ENCODE assay signal across 9 mouse cellular contexts in the genomic region with DNA sequence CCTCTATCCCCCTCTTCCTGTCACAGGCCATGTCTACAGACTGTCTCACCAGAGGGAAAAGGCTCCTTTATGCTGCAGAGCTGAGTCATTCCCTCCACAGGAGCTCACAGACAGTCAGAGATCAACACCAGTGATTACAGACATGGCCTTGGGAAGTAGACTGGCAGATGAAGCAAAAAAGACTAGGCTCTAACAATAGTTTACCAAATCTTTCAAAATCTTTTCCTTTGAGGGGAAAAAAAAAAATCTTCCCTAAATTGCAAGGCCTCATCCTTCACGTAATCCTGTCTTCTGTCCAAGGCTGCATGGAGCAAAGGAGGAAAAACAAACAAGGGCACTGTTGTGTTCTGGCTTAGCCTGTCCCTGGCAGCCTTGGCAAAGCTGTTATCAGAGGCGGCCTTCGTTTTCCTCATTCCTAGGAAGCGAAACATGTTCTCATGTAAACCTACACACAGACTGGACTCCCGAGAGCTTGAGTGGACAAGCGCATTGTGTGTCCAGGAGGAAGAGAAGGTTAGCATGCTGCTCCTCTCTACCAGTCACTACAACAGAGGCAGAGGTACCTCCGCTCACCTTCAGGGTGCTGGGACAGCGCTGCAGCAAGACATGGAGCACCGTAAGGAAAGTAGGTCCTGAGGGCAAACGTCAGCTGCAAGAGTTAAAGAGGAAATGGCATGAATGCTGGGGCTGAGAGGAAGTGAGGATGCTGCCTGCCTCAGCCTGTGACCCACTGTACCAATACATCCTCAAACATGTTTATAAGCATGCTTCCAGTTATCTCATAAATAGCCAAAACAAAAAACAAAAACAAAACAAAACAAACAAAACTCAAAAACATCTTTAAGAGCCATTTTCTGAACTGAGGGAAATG.
DNase-seq lines count a peak whose midpoint lies in the region; ATAC-seq and TF ChIP-seq lines count a peak whose summit lies in the region.
"Had no signal": no experiment of that assay in that cellular context is flagged by ENCODE, and none has a peak within 500 bp of the region (broad histone marks: within the 10 kb centered on the region; RNA-seq: fewer than 3 reads in every experiment).

No protein-coding gene starts in this region.

- 77% methylated on average over 10 of the region's 10 CpGs for WGBS in cerebellum, adult 2 months
- WGBS in neural tube, embryonic 11.5 days = 85% methylated on average over 10 of the region's 10 CpGs
- 85% methylated on average over 10 of the region's 10 CpGs for WGBS in neural tube, embryonic 15.5 days
- WGBS in hindbrain, embryonic 16.5 days = 82% methylated on average over 10 of the region's 10 CpGs
- WGBS in stomach, embryonic 14.5 days = 66% methylated on average over 10 of the region's 10 CpGs

- H3K27me3 ChIP-seq in cerebellum, adult 2 months (ENCODE audit: control insufficient read depth, insufficient read depth, low read length) = no peaks in the 10 kb centered on the region
- H3K27me3 ChIP-seq in neural tube, embryonic 11.5 days (ENCODE audit: control insufficient read depth, insufficient read depth, low read length) = no peaks in the 10 kb centered on the region
- no peaks in the 10 kb centered on the region for H3K27me3 ChIP-seq in neural tube, embryonic 15.5 days (replicated peaks)
- no peaks in the 10 kb centered on the region for H3K27me3 ChIP-seq in hindbrain, embryonic 16.5 days (replicated peaks; ENCODE audit: control insufficient read depth, insufficient read depth, low read length)
- H3K27me3 ChIP-seq in stomach, embryonic 14.5 days (ENCODE audit: control insufficient read depth, insufficient read depth, low read length) = no peaks in the 10 kb centered on the region

- H3K9me3 ChIP-seq in neural tube, embryonic 11.5 days (ENCODE audit: control insufficient read depth, low read length) = no peaks in the 10 kb centered on the region
- H3K9me3 ChIP-seq in neural tube, embryonic 15.5 days (replicated peaks) = no peaks in the 10 kb centered on the region
- no peaks in the 10 kb centered on the region for H3K9me3 ChIP-seq in hindbrain, embryonic 16.5 days (ENCODE audit: control insufficient read depth, low read length)
- H3K9me3 ChIP-seq in stomach, embryonic 14.5 days (ENCODE audit: control insufficient read depth, low read depth, low read length) = no peaks in the 10 kb centered on the region

- no peaks in the 10 kb centered on the region for H3K4me1 ChIP-seq in cerebellum, adult 2 months (ENCODE audit: control insufficient read depth, insufficient read depth, low read length)
- peaks cover 12% of the 10 kb centered on the region; the same call in 1 of the 2 replicates for H3K4me1 ChIP-seq in neural tube, embryonic 11.5 days (ENCODE audit: control insufficient read depth, insufficient read depth, low read length)
- H3K4me1 ChIP-seq in neural tube, embryonic 15.5 days = peaks cover 17% of the 10 kb centered on the region; the same call in 1 of the 2 replicates
- peaks cover 4% of the 10 kb centered on the region for H3K4me1 ChIP-seq in hindbrain, embryonic 16.5 days (ENCODE audit: control insufficient read depth, insufficient read depth, low read depth, low read length)
- peaks cover 5% of the 10 kb centered on the region; the same call in 1 of the 2 replicates for H3K4me1 ChIP-seq in stomach, embryonic 14.5 days (ENCODE audit: control insufficient read depth, insufficient read depth, low read length)

- H3K4me2 ChIP-seq in neural tube, embryonic 11.5 days (ENCODE audit: low read depth) = no peak overlapping the region
- no peak overlapping the region for H3K4me2 ChIP-seq in neural tube, embryonic 15.5 days
- H3K4me2 ChIP-seq in hindbrain, embryonic 16.5 days (ENCODE audit: low read length) = no peak overlapping the region
- no peak overlapping the region for H3K4me2 ChIP-seq in stomach, embryonic 14.5 days (replicated peaks; ENCODE audit: low read depth, low read length)

- no peak overlapping the region for H3K4me3 ChIP-seq in cerebellum, adult 2 months (replicated peaks; ENCODE audit: insufficient read depth, low read depth, low read length)
- H3K4me3 ChIP-seq in neural tube, embryonic 11.5 days (ENCODE audit: low read depth, low read length) = no peak overlapping the region
- H3K4me3 ChIP-seq in neural tube, embryonic 15.5 days (replicated peaks) = no peak overlapping the region
- H3K4me3 ChIP-seq in hindbrain, embryonic 16.5 days (ENCODE audit: low read length) = no peak overlapping the region
- H3K4me3 ChIP-seq in stomach, embryonic 14.5 days (ENCODE audit: low read depth, low read length) = no peak overlapping the region

- DNase-seq in cerebellum, adult 2 months = no peak
- DNase-seq in cerebellum, postnatal 36 days = no peak
- DNase-seq in neural tube, embryonic 11.5 days (ENCODE audit: low spot score) = no peak
- no peak for DNase-seq in urinary bladder, adult 18-20 months (ENCODE audit: low spot score in 2 of 2)
- DNase-seq in layer of hippocampus, adult 11-12 months (ENCODE audit: low spot score) = no peak
- DNase-seq: right cerebral cortex, postnatal 14 days had no signal

- peaks cover 2% of the 10 kb centered on the region; the same call in 1 of the 2 replicates for H3K36me3 ChIP-seq in neural tube, embryonic 11.5 days (ENCODE audit: control insufficient read depth, insufficient read depth, low read length)
- no peaks in the 10 kb centered on the region for H3K36me3 ChIP-seq in neural tube, embryonic 15.5 days
- H3K36me3 ChIP-seq in hindbrain, embryonic 16.5 days (ENCODE audit: control insufficient read depth, insufficient read depth, low read length) = no peaks in the 10 kb centered on the region
- H3K36me3 ChIP-seq in stomach, embryonic 14.5 days (ENCODE audit: control insufficient read depth, insufficient read depth, low read length) = no peaks in the 10 kb centered on the region

- no peak for TF ChIP-seq POLR2A in cerebellum, adult 2 months (IDR thresholded peaks at IDR 0.05; ENCODE audit: borderline replicate concordance, insufficient read depth, low read length)

- H3K9ac ChIP-seq in neural tube, embryonic 11.5 days (ENCODE audit: low read length) = no peak overlapping the region
- H3K9ac ChIP-seq in neural tube, embryonic 15.5 days (replicated peaks) = no peak overlapping the region
- H3K9ac ChIP-seq in hindbrain, embryonic 16.5 days (ENCODE audit: low read depth, low read length) = no peak overlapping the region
- no peak overlapping the region for H3K9ac ChIP-seq in stomach, embryonic 14.5 days (replicated peaks; ENCODE audit: low read depth, low read length)

- H3K27ac ChIP-seq in cerebellum, adult 2 months (ENCODE audit: insufficient read depth, low read length) = peak overlapping the region; percentile 34; the same call in 1 of the 2 replicates
- H3K27ac ChIP-seq in neural tube, embryonic 11.5 days (ENCODE audit: low read depth, low read length) = 0 out of 2 replicates have a peak overlapping the region, but pooled peaks have one; percentile 35
- no peak overlapping the region for H3K27ac ChIP-seq in neural tube, embryonic 15.5 days (replicated peaks)
- H3K27ac ChIP-seq in hindbrain, embryonic 16.5 days (ENCODE audit: low read depth, low read length) = peak overlapping the region; percentile 27; the same call in 1 of the 2 replicates
- H3K27ac ChIP-seq in stomach, embryonic 14.5 days (ENCODE audit: low read length) = peak overlapping the region; percentile 45; the same call in 1 of the 2 replicates

- no peak for TF ChIP-seq CTCF in cerebellum, adult 2 months (IDR thresholded peaks at IDR 0.05; ENCODE audit: borderline replicate concordance, insufficient read depth, low read depth, low read length)

- ATAC-seq in neural tube, embryonic 11.5 days (ENCODE audit: insufficient read depth, low FRiP score, low TSS enrichment) = no peak
- no peak for ATAC-seq in neural tube, embryonic 15.5 days (ENCODE audit: low FRiP score)
- ATAC-seq in hindbrain, embryonic 16.5 days = no peak
- ATAC-seq in stomach, embryonic 14.5 days (ENCODE audit: insufficient number of reproducible peaks, insufficient read depth, low FRiP score, low read depth) = no peak
